Mouse (Mus musculus) CH12.LX (cell line): ENCODE measurements at regions not wholly inside any gene's neighbourhood (a gene's known extent, or its start where the extent isn't known, plus 50 kb on each side); places are given as distances from the start of the nearest gene placed in this dataset.

Experiments
- CTCF ChIP-seq, 2 experiments: IDR thresholded peaks in 1 of 2; conservative IDR thresholded peaks in 1 of 2; 2 replicates each; pipeline ENCODE4 v1.5.1; 2011 to 2012; ENCODE audit warnings: low read depth in 2 of 2, low read length in 2 of 2, improper control_type of control experiment in 1 of 2, inconsistent platforms in 1 of 2, mild to moderate bottlenecking in 1 of 2, moderate library complexity in 1 of 2
- POLR2A ChIP-seq: IDR thresholded peaks from 2 replicates; pipeline ENCODE4 v1.6.1; 2011; ENCODE audit warnings: low read depth, mild to moderate bottlenecking, improper control_type of control experiment, low read length
- TBP ChIP-seq: conservative IDR thresholded peaks from 2 replicates; pipeline ENCODE4 v1.6.1; 2011; ENCODE audit warnings: low read depth, low read length, improper control_type of control experiment

DNA sequence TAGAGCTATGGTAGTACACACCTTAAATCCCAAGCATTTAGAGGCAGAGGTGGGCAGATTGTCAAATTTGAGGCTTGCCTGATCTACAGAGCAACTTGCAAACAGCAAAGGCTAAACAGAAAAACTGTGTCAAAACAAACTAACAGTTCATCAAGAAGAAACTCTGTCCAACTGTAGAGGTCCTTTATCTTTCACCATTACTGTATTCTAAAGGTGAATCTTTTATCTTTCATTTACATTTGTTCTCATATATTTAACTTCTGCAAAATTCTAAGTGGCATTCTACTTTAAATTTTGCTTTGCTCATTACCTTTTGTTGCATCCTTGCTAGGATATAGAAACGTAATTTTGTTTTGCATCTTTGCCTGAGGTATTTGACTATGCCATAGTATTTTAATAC, 967.5 kb upstream of the Cntn5 start:
- TF ChIP-seq CTCF (conservative IDR thresholded peaks at IDR 0.05 in 1 of 2, IDR thresholded peaks at IDR 0.05 in 1 of 2; ENCODE audit: low read depth in 2 of 2, low read length in 2 of 2) (no peak), TBP (no peak), POLR2A (no peak)
